Mouse (Mus musculus) testis, adult 2 months (tissue): Measurements from ENCODE around the gene Mbnl2. TPM values are rescaled to one million over a fixed set of nuclear protein-coding genes. Genes with fewer than 3 reads are reported as not detected.

Experiments
- H3K27ac ChIP-seq: fragments of 200-500 bp; 2 replicates; pipeline ENCODE4 v1.5.1; 2012; ENCODE audit warnings: low read depth, low read length; ENCODE audit not compliant: control insufficient read depth, insufficient read depth
- H3K27me3 ChIP-seq: fragments of 200-500 bp; 2 replicates; pipeline ENCODE4 v1.6.1; 2012; ENCODE audit warnings: mild to moderate bottlenecking, low read length, moderate library complexity; ENCODE audit not compliant: control insufficient read depth, insufficient read depth
- H3K36me3 ChIP-seq: fragments of 200-500 bp; 2 replicates; pipeline ENCODE4 v1.6.1; 2012; ENCODE audit warnings: mild to moderate bottlenecking, low read length; ENCODE audit not compliant: control insufficient read depth, insufficient read depth
- H3K4me1 ChIP-seq: fragments of 200-500 bp; 2 replicates; pipeline ENCODE4 v1.6.1; 2012; ENCODE audit warnings: low read length; ENCODE audit not compliant: control insufficient read depth, insufficient read depth
- H3K4me3 ChIP-seq: fragments of 200-500 bp; 2 replicates; pipeline ENCODE4 v1.5.1; 2012; ENCODE audit warnings: low read depth, mild to moderate bottlenecking, low read length, moderate library complexity, mixed read lengths; ENCODE audit not compliant: control insufficient read depth
- CTCF ChIP-seq: fragments of 200-500 bp; IDR thresholded peaks from 2 replicates; pipeline ENCODE4 v1.5.1; 2012; ENCODE audit warnings: low read depth, mild to moderate bottlenecking, inconsistent platforms, low read length, moderate library complexity; ENCODE audit not compliant: control insufficient read depth, insufficient read depth, insufficient replicate concordance
- POLR2A ChIP-seq: fragments of 200-500 bp; IDR thresholded peaks from 2 replicates; pipeline ENCODE4 v1.6.1; 2012; ENCODE audit warnings: low read depth, mild to moderate bottlenecking, inconsistent platforms, low read length, moderate library complexity; ENCODE audit not compliant: control insufficient read depth
- polyA plus RNA-seq: library from polyadenylated mRNA; depleted of rRNA; stranded (reverse); fragments of >200 nt; gene quantifications from 2 replicates; pipeline ENCODE4 v1.2.3, GENCODE M21; 2012

The Mbnl2 gene
- polyA plus RNA-seq, 1 experiment = 14.7 TPM

DNA sequence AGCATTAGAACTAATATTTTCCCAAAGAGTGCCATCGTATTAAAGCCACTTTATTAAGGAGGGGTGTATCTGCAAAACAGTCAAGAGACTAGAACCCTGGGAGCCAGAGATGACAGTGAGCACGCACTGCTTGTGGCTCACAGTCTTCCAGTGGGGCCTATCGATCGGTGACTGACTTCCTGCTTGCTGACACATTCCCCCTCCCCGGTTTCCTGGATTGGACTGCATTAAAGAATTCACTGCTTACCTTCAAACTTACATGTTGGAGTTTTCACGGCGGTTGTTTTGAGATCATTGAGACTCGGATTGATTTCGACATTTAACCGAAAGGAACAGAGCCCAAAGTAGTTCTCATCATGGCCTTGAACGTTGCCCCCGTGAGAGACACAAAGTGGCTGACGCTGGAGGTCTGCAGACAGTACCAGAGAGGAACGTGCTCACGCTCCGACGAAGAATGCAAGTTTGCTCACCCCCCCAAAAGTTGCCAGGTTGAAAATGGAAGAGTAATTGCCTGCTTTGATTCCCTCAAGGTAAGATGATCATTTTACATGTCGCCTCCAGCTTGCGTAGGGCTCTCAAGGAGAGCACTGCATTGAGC is 49.5 kb downstream of the Mbnl2 start:
- Histone ChIP-seq H3K4me1 (peaks cover 2% of the 10 kb centered on the region; the same call in 1 of the 2 replicates), H3K36me3 (no peaks in the 10 kb centered on the region), H3K4me3 (no peak overlapping the region), H3K27me3 (no peaks in the 10 kb centered on the region), H3K27ac (no peak overlapping the region)
- TF ChIP-seq POLR2A = no peak
- no peak for TF ChIP-seq CTCF

DNA sequence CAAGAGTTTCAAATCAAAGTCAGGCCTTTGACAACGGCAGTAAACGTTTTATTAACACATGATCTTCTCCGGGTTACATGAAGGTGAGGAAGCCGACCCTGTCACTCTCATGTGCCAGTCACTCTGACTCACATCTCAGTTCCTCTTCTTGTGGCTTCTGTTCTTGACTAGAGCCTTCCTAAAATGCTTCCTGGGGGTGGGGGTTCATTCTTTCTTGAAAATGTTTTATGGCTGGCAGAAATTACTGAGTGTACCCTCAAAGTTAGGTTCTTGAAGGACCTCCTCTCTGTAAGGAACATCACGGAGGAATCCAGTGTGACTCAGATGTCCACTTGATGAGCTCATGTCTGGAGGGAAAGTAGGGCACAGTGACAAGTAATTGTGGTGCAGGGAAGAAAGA is 50.2 kb downstream of the Mbnl2 start:
- Histone ChIP-seq H3K27me3 (no peaks in the 10 kb centered on the region), H3K27ac (no peak overlapping the region), H3K4me1 (peaks cover 2% of the 10 kb centered on the region; the same call in 1 of the 2 replicates), H3K36me3 (no peaks in the 10 kb centered on the region), H3K4me3 (no peak overlapping the region)
- TF ChIP-seq CTCF (no peak), POLR2A (no peak)

DNA sequence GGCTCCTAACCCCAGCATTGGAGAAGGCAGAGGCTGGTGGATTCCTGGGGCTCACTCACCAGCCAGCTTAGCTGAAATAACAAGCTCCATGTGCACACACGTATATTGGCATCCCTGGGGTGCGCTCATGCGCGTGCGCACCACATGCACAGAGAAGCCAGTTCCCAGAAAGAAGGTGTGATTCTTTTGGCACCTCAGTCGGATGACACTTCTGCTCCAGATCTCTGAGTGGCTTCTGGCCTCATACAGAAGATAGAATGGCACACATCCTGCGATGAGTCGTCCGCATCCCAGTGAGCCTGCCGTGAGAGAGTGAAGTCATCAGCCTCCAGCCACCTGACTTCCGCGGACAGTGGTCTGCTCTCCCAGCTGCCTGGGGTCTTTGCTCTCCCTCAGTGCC is 55.0 kb downstream of the Mbnl2 start:
- Histone ChIP-seq H3K27ac (no peak overlapping the region), H3K4me3 (no peak overlapping the region)
- TF ChIP-seq CTCF (no peak), POLR2A (no peak)

DNA sequence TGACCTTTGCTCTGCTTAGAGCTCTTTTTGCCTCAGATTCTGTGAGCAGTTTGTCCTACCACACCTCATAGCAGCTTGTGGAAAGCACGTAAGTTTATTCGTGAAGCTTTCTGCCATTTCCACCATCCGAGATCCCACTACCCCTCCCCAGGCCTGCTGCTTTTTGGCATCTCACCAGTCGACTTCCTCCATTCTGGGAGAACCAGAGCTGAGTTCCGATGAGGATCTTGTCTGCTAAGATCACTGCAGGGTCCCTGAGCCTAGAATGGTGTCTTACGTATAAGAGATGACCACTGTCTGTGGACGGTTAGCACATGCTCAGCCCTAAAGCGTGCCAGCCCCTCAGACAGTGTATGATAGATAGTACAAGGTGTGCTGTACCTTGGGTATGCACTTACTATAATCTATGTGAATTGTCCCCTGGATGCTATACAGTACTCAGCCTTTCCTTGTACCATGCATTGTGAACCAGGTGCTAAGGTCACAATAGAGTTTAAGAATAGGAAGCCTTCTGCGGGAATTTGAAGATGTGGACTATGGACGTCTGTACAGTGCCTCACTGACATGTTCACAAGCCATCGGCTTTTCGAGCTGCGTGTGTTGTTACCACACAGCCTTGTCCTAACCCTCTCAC is 55.5 kb downstream of the Mbnl2 start:
- Histone ChIP-seq H3K36me3 (no peaks in the 10 kb centered on the region), H3K27me3 (no peaks in the 10 kb centered on the region), H3K27ac (no peak overlapping the region), H3K4me1 (peaks cover 2% of the 10 kb centered on the region; the same call in 1 of the 2 replicates), H3K4me3 (no peak overlapping the region)
- TF ChIP-seq CTCF (no peak), POLR2A (no peak)

More for the DNA sequence above, 55.0 kb downstream of the Mbnl2 start:
- no peaks in the 10 kb centered on the region for H3K36me3 ChIP-seq
- H3K27me3 ChIP-seq = no peaks in the 10 kb centered on the region
- peaks cover 2% of the 10 kb centered on the region; the same call in 1 of the 2 replicates for H3K4me1 ChIP-seq

DNA sequence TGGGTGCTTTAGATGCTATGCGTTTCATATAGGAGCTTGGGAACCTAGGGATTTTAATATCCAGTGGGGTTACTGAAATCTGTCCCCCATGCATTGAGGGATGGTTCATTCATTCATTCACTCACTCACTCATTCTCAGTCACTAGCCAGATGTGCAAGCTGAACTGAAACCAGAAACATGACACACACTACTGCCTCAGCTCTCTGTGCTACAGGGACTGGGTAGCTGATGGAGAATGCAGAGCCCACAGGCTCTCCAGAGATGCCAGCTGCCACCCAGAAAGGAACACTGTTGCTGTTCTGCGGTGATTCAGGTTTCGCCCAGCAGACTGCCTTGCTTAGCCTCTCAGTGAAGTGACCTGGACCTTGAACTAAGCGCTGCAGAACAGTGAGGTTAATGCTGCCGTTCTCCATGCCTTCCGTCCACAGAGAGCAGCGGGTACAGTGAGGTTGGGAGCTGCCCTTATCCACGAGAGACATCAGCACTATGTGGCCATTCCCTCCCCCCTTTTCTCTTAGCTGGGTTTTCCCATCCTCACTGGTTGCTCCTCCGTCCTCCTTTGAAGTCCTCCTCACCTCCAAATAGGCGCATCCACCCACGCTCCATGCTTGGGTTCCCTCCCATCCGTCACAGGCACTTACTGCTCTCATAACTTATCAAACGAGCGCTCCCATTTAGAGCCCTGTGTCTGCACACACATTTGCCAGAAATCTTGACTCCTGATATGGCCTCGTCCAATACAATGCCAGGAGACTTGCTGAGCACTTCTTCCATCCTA is 58.2 kb downstream of the Mbnl2 start:
- Histone ChIP-seq H3K4me3 (no peak overlapping the region), H3K27me3 (no peaks in the 10 kb centered on the region), H3K4me1 (peaks cover 6% of the 10 kb centered on the region), H3K27ac (no peak overlapping the region), H3K36me3 (no peaks in the 10 kb centered on the region)
- no peak for TF ChIP-seq CTCF
- no peak for TF ChIP-seq POLR2A

DNA sequence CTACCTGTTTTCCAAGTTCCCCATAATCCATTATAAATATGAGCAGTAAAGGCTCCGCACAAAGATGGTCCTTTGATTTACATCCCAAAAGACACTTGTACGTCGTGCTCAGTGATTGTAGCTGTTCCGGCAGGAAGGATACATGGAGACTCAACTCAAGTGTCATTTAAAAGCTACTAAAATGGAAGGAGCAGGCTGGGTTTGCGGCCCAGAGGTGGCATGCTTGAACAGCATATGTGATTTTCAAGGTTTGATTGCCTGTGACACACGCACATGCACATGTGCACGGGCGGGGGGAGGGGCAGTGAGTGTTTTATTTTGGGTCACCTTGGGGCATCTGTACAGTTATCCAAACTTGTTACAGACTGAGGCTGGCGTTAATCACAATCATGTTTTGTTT is 59.9 kb downstream of the Mbnl2 start:
- H3K36me3 ChIP-seq = no peaks in the 10 kb centered on the region
- H3K4me3 ChIP-seq = no peak overlapping the region
- peaks cover 6% of the 10 kb centered on the region for H3K4me1 ChIP-seq
- H3K27me3 ChIP-seq = no peaks in the 10 kb centered on the region
- no peak overlapping the region for H3K27ac ChIP-seq
- TF ChIP-seq POLR2A = no peak
- no peak for TF ChIP-seq CTCF

DNA sequence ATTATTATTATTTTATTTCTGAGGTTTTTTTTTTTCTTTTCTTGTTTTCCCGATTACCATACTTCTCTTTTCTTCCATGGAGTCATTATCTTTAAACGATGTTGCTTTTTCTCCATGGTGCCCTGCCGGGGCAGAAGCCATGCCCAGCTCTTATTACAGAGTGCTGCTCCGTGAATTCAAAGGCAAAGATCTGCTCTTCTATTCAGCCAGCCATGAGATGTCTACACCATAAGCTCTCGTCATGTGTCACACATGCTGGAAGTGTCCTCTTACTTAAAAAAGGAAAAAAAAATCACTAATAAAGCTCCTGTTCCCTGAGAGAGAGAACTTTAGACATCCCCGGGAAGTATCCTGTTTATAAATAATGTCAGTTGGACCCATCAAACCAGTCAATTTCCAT is 60.4 kb downstream of the Mbnl2 start:
- Histone ChIP-seq H3K4me3 (no peak overlapping the region), H3K27ac (no peak overlapping the region; the same call in 1 of the 2 replicates), H3K4me1 (peaks cover 6% of the 10 kb centered on the region), H3K36me3 (no peaks in the 10 kb centered on the region), H3K27me3 (no peaks in the 10 kb centered on the region)
- TF ChIP-seq POLR2A (no peak), CTCF (no peak)
